Mouse (Mus musculus) testis, adult 2 months (tissue): ENCODE data around the gene C530008M17Rik.

ENCODE experiments used
- CTCF ChIP-seq: fragments of 200-500 bp; IDR thresholded peaks from 2 replicates; pipeline ENCODE4 v1.5.1; 2012; ENCODE audit warnings: low read depth, mild to moderate bottlenecking, inconsistent platforms, low read length, moderate library complexity; ENCODE audit not compliant: control insufficient read depth, insufficient read depth, insufficient replicate concordance
- POLR2A ChIP-seq: fragments of 200-500 bp; IDR thresholded peaks from 2 replicates; pipeline ENCODE4 v1.6.1; 2012; ENCODE audit warnings: low read depth, mild to moderate bottlenecking, inconsistent platforms, low read length, moderate library complexity; ENCODE audit not compliant: control insufficient read depth

DNA sequence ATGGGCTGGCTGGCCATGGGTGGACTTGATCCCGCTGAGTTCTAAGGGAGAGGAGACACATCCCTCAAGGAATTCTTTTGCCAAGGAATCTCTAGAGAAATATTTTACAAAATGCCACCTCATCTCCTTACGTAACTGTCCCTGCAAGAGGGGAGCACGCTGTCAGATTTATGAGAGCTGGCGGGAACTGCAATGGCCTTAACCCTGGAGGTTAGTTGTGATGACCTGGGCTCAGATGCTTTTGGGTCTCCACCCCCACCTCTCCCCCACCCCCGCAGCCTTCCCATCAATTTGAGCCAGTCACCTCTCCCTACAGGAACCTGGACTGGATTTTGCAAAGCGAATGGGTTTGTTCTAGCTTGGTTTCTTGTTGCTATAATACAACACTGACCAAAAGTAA lies 190.8 kb downstream of the C530008M17Rik start:
- TF ChIP-seq POLR2A (no peak), CTCF (no peak)
